Mouse (Mus musculus) liver, embryonic 12.5 days (tissue): ENCODE measurements around the gene Ppm1b. TPM values are rescaled to one million over a fixed set of nuclear protein-coding genes. Genes with fewer than 3 reads are reported as not detected.
A peak's percentile ranks its signal among the peaks of the same experiment; 100 is the strongest.

Experiments
- ATAC-seq: fragments of 200-750 bp; cut with Nextera tagmentation; 2 replicates; pipeline ENCODE4 v1.8.0; 2017; ENCODE audit warnings: moderate number of reproducible peaks, mild to moderate bottlenecking, moderate library complexity
- H3K27ac ChIP-seq: fragments of 300-500 bp; sonication (generic); 2 replicates; pipeline ENCODE4 v1.5.1; 2016; ENCODE audit warnings: mild to moderate bottlenecking
- H3K27me3 ChIP-seq: fragments of 300-500 bp; sonication (generic); replicated peaks from 2 replicates; pipeline ENCODE4 v1.6.1; 2016; ENCODE audit warnings: mild to moderate bottlenecking, moderate library complexity
- H3K36me3 ChIP-seq: fragments of 300-500 bp; sonication (generic); 2 replicates; pipeline ENCODE4 v1.6.1; 2016; ENCODE audit warnings: mild to moderate bottlenecking, moderate library complexity
- H3K4me1 ChIP-seq: fragments of 300-500 bp; sonication (generic); 2 replicates; pipeline ENCODE4 v1.6.1; 2016
- H3K4me2 ChIP-seq: fragments of 300-500 bp; sonication (generic); 2 replicates; pipeline ENCODE4 v1.6.1; 2016; ENCODE audit warnings: mild to moderate bottlenecking, moderate library complexity
- H3K4me3 ChIP-seq: fragments of 300-500 bp; sonication (generic); 2 replicates; pipeline ENCODE4 v1.5.1; 2016; ENCODE audit warnings: mild to moderate bottlenecking, moderate library complexity
- H3K9ac ChIP-seq: fragments of 300-500 bp; sonication (generic); 2 replicates; pipeline ENCODE4 v1.6.1; 2016; ENCODE audit warnings: mild to moderate bottlenecking, moderate library complexity
- H3K9me3 ChIP-seq: fragments of 300-500 bp; sonication (generic); replicated peaks from 2 replicates; pipeline ENCODE4 v1.6.1; 2016; ENCODE audit warnings: mild to moderate bottlenecking, moderate library complexity
- WGBS: fragments of 180-500 bp; shearing (Covaris S2); methylation state at CpG from one replicate; pipeline ENCODE4 v1.1.7; 2016; ENCODE audit not compliant: insufficient replicate concordance; 5-methylcytosine and 5-hydroxymethylcytosine counted together
- polyA plus RNA-seq: library from polyadenylated mRNA; unstranded; fragments of >200 nt; fragmentation: Nextera tagmentation; extraction: Ambion mirVana; gene quantifications from 2 replicates; pipeline ENCODE4 v1.2.1, GENCODE M21; 2016

Gene Ppm1b
- polyA plus RNA-seq, 1 experiment from 2014 or later, result 71.7 TPM

DNA sequence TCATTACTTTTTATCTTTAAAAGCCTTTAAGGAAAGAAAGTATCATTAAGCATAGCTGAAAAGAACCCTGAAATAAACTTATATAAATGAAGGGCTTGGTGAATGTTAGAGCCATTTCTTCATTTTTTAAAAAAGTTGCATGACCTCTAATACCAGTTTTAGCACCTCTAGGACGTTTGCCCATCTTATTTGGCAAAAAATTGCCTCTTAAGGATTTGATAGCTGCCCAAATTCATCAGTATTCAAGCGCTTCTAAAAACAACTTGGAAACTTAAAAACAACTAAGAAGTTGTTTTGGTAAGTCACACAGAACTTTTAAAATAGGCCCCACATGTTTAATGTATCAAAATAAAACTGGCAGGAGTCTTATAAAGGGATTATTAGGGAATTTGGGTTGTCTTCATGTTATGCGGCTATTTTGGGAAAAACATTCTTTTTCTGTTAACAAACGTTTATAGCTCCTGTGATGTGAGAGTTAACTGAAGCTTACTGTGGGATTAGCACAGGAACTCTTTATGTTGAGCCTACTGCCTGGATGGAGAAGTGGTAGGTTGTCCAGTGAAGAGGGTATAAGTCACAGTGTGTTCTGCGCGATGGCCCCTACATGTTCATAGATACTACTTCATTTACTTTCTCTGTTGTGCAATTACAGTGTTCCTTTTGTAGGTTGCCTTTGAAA is 2.6 kb downstream of the Ppm1b start:
- Histone ChIP-seq H3K27ac (0 out of 2 replicates have a peak overlapping the region, but pooled peaks have one; percentile 5), H3K4me2 (peak overlapping the region; percentile 76)

GRCm38 (mm10) chr17:84959665-84960020 is 3.1 kb downstream of the Ppm1b start:
- H3K9me3 ChIP-seq, result no peaks in the 10 kb centered on the region
- H3K36me3 ChIP-seq, result peaks cover 14% of the 10 kb centered on the region
- H3K4me3 ChIP-seq, result peak overlapping the region; percentile 98
- H3K27ac ChIP-seq, result 0 out of 2 replicates have a peak overlapping the region, but pooled peaks have one; percentile 5
- 50% methylated on average over 3 of the region's 3 CpGs for WGBS
- H3K27me3 ChIP-seq, result no peaks in the 10 kb centered on the region
- H3K4me1 ChIP-seq, result peaks cover 54% of the 10 kb centered on the region
- ATAC-seq, result no peak
- peak overlapping the region; percentile 100 for H3K9ac ChIP-seq
- peak overlapping the region; percentile 76 for H3K4me2 ChIP-seq

More for the DNA sequence above, 2.6 kb downstream of the Ppm1b start:
- Histone ChIP-seq H3K36me3 (peaks cover 14% of the 10 kb centered on the region; the same call in 1 of the 2 replicates), H3K4me3 (peak overlapping the region; percentile 98), H3K4me1 (peaks cover 53% of the 10 kb centered on the region), H3K27me3 (no peaks in the 10 kb centered on the region), H3K9ac (peak overlapping the region; percentile 100), H3K9me3 (no peaks in the 10 kb centered on the region)
- 19% methylated on average over 6 of the region's 6 CpGs for WGBS
- ATAC-seq, result no peak

DNA sequence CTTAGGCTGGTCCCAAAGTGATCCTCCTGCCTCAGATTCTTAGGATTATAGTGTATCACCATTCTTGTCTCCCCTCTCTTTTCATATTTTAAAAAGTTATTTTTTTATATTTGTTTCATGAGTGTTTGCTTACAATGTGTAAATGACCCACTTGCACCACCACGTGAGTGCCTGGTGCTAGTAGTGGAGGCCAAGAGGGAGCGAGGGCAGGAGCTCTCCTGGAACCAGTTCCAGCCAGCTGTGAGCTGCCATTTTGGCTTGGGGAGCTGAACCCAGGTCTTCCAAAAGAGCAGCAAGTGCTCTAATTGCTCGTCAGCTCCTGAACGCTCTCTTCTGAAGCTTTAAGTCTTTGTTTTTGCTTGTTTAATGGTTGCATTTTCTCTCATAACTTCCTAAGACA is 3.6 kb downstream of the Ppm1b start:
- H3K27ac ChIP-seq, result peak overlapping the region; percentile 37
- H3K4me2 ChIP-seq, result peak overlapping the region; percentile 76
- peak overlapping the region; percentile 100 for H3K9ac ChIP-seq
- H3K27me3 ChIP-seq, result no peaks in the 10 kb centered on the region
- peak overlapping the region; percentile 98 for H3K4me3 ChIP-seq
- WGBS, result 74% methylated on average over 4 of the region's 4 CpGs
- H3K9me3 ChIP-seq, result no peaks in the 10 kb centered on the region
- H3K4me1 ChIP-seq, result peaks cover 58% of the 10 kb centered on the region
- ATAC-seq, result no peak
- H3K36me3 ChIP-seq, result peaks cover 19% of the 10 kb centered on the region

GRCm38 (mm10) chr17:84962046-84962445 is 5.5 kb downstream of the Ppm1b start:
- Histone ChIP-seq H3K27me3 (no peaks in the 10 kb centered on the region), H3K9ac (no peak overlapping the region), H3K27ac (no peak overlapping the region), H3K4me2 (no peak overlapping the region), H3K4me3 (no peak overlapping the region), H3K36me3 (peaks cover 33% of the 10 kb centered on the region), H3K4me1 (peaks cover 55% of the 10 kb centered on the region), H3K9me3 (no peaks in the 10 kb centered on the region)
- WGBS, result 69% methylated on average over 4 of the region's 4 CpGs
- no peak for ATAC-seq

DNA sequence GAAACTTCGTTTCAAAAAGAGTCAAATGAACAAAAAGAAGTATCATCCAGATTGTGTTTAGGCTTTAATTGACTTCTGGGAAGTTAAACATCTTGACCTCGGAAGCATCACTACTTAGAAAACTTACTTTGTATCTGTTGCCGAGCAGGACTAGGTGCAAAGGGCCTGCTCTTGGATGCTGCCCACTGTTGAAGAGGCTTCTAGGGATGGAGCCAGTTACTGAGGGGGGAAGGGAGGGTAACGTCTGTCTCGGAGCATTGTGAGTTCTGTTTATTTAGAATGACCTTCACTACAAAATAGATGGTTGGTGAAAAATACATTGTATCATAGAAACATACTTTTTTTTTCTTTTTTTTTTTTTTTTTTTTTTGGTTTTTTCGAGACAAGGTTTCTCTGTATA is 7.1 kb downstream of the Ppm1b start:
- Histone ChIP-seq H3K36me3 (peaks cover 37% of the 10 kb centered on the region), H3K4me1 (peaks cover 66% of the 10 kb centered on the region), H3K9me3 (no peaks in the 10 kb centered on the region), H3K9ac (no peak overlapping the region), H3K4me3 (no peak overlapping the region), H3K4me2 (no peak overlapping the region), H3K27ac (no peak overlapping the region), H3K27me3 (no peaks in the 10 kb centered on the region)
- WGBS, result 80% methylated on average over 6 of the region's 6 CpGs
- ATAC-seq, result no peak

DNA sequence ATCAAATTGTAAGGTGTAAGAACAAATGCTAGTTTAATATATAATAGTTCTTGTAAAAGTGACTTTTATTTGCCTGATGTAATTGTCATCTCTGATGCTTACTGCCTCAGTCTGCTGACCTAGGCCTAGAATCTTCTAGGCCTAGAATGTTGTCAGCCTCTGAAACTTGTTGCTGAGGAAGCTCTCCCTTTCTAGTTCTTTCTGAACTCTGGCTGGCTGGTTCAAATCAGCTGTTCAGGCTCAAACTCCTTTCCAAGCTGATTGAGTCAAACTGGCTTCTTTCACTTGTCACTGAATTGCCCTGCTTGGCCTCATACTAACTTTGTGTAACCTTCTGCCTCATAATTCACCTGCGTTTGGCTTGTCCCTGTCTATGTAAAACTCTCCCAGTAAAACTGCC is 9.7 kb downstream of the Ppm1b start:
- no peak overlapping the region for H3K4me3 ChIP-seq
- peaks cover 63% of the 10 kb centered on the region for H3K4me1 ChIP-seq
- H3K27ac ChIP-seq, result no peak overlapping the region
- H3K27me3 ChIP-seq, result no peaks in the 10 kb centered on the region
- peaks cover 44% of the 10 kb centered on the region for H3K36me3 ChIP-seq
- no peaks in the 10 kb centered on the region for H3K9me3 ChIP-seq
- no peak overlapping the region for H3K4me2 ChIP-seq
- no peak overlapping the region for H3K9ac ChIP-seq
- 91% methylated on average over 1 of the region's 1 CpGs for WGBS
- ATAC-seq, result no peak

DNA sequence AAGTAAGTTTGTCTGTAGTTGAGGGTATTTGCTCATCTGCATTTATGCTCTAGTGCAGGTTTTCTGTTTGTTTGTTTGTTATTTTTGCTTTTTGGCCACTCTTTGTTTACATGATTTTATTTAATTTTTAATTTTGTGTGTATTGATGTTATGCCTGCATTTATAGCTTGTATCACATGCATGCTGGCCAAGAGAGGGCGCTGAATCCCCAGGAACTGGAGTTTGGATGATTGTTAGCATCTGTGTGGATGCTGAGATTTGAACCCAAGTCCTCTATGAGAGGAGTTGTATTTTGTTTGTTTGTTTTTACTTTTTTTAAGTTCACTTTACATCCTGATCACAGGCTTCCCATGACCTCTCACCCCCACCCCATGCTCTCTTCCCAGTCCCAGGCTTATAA is 10.5 kb downstream of the Ppm1b start:
- H3K36me3 ChIP-seq, result peaks cover 38% of the 10 kb centered on the region
- no peak for ATAC-seq
- H3K9me3 ChIP-seq, result no peaks in the 10 kb centered on the region
- H3K4me2 ChIP-seq, result no peak overlapping the region
- H3K4me3 ChIP-seq, result no peak overlapping the region
- H3K27me3 ChIP-seq, result no peaks in the 10 kb centered on the region
- H3K4me1 ChIP-seq, result peaks cover 57% of the 10 kb centered on the region
- H3K9ac ChIP-seq, result no peak overlapping the region
- WGBS, result 79% methylated on average over 1 of the region's 1 CpGs
- H3K27ac ChIP-seq, result no peak overlapping the region

DNA sequence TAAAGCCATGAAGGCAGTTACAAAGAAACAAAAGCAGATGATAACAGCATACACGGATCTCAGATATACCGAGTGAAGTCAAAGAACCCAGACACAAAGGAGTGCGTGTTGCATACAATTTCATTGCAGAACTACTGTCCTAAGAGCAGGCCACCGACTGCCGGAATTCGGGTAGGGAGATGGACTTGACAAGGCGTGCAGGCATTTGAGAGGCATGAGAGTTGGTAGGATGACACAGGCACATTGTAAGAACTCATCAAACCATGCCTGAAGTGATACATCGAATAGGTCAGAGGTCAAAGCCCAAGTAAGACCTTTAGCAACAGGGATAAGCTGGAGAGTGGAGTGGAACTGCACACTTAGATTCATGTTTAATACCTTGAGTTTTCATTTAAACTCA is 13.4 kb downstream of the Ppm1b start:
- Histone ChIP-seq H3K36me3 (peaks cover 29% of the 10 kb centered on the region), H3K9ac (no peak overlapping the region), H3K27me3 (no peaks in the 10 kb centered on the region), H3K4me2 (no peak overlapping the region), H3K4me3 (no peak overlapping the region), H3K4me1 (peaks cover 39% of the 10 kb centered on the region), H3K9me3 (no peaks in the 10 kb centered on the region), H3K27ac (no peak overlapping the region)
- 81% methylated on average over 8 of the region's 8 CpGs for WGBS
- no peak for ATAC-seq

DNA sequence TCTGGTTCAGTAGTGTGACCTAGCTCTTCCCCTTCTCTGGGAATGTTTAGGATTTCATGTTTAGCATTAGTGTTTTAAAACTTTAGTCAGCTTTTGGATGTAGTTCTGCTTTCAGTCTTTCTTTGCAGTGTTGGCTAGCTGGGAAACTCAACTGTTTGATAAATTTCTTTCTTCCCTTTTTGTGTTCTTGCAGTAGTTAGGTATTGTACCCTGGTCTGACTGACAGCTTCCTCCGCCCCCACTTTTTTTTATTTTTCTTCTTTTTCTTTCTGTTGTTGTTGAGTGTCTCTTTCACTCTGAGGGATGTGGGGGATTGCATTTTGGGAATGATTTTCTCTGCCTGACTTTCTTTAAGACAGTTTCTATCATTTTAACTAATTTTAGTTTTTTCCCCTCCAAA is 25.2 kb downstream of the Ppm1b start:
- Histone ChIP-seq H3K9ac (no peak overlapping the region), H3K27ac (no peak overlapping the region), H3K4me3 (no peak overlapping the region), H3K4me1 (peaks cover 41% of the 10 kb centered on the region), H3K36me3 (peaks cover 51% of the 10 kb centered on the region), H3K27me3 (no peaks in the 10 kb centered on the region), H3K4me2 (no peak overlapping the region), H3K9me3 (peaks cover 13% of the 10 kb centered on the region)
- no peak for ATAC-seq
- 63% methylated on average over 1 of the region's 1 CpGs for WGBS

DNA sequence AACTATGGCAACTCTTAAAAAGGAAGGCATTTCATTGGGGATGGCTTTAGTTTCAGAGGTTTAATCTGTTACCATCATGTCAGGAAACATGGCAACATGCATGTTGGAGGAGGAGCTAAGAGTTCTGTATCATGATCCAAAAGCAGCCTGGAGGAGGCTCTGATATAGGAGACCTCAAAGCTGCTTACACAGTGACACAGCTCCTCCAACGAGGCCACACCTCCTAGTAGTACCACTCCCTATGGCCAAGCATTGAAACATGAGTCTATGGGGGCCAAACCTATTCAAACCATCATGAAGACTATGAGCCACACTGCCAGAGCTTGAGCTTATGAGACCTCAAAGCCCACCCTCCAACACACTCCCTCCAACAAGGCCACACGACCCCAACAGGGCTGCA is 26.2 kb downstream of the Ppm1b start:
- Histone ChIP-seq H3K4me3 (no peak overlapping the region), H3K4me2 (no peak overlapping the region), H3K27ac (no peak overlapping the region), H3K36me3 (peaks cover 43% of the 10 kb centered on the region), H3K27me3 (no peaks in the 10 kb centered on the region), H3K4me1 (peaks cover 51% of the 10 kb centered on the region), H3K9me3 (0 out of 2 replicates have a peak, but pooled peaks cover 6% of the 10 kb centered on the region), H3K9ac (no peak overlapping the region)
- ATAC-seq, result peak; percentile 79
- WGBS, result 68% methylated on average over 2 of the region's 2 CpGs

GRCm38 (mm10) chr17:84986368-84986767 is 29.8 kb downstream of the Ppm1b start:
- H3K4me2 ChIP-seq, result no peak overlapping the region
- no peaks in the 10 kb centered on the region for H3K27me3 ChIP-seq
- H3K27ac ChIP-seq, result no peak overlapping the region
- WGBS, result 79% methylated on average over 5 of the region's 5 CpGs
- ATAC-seq, result no peak
- peaks cover 23% of the 10 kb centered on the region for H3K36me3 ChIP-seq
- no peak overlapping the region for H3K4me3 ChIP-seq
- no peak overlapping the region for H3K9ac ChIP-seq
- H3K4me1 ChIP-seq, result peaks cover 63% of the 10 kb centered on the region
- H3K9me3 ChIP-seq, result no peaks in the 10 kb centered on the region

GRCm38 (mm10) chr17:84987834-84988410 is 31.4 kb downstream of the Ppm1b start:
- Histone ChIP-seq H3K9ac (no peak overlapping the region), H3K27me3 (no peaks in the 10 kb centered on the region), H3K4me3 (no peak overlapping the region), H3K36me3 (peaks cover 19% of the 10 kb centered on the region), H3K9me3 (no peaks in the 10 kb centered on the region), H3K27ac (no peak overlapping the region), H3K4me2 (no peak overlapping the region), H3K4me1 (peaks cover 51% of the 10 kb centered on the region)
- no peak for ATAC-seq
- WGBS, result 72% methylated on average over 3 of the region's 3 CpGs
